Mouse (Mus musculus) adrenal gland, adult (tissue): ENCODE results near the gene Adgrl4.

Source experiments
- DNase-seq, 2 experiments: peaks; one replicate each; pipeline ENCODE4 v3.0.0; 2022 to 2023; ENCODE audit warnings: low spot score in 1 of 2; ENCODE audit not compliant: inconsistent age in 2 of 2

Gene Adgrl4

GRCm38 (mm10) chr3:151465215-151465614, 27.5 kb downstream of the Adgrl4 start:
- no peak for DNase-seq

DNA sequence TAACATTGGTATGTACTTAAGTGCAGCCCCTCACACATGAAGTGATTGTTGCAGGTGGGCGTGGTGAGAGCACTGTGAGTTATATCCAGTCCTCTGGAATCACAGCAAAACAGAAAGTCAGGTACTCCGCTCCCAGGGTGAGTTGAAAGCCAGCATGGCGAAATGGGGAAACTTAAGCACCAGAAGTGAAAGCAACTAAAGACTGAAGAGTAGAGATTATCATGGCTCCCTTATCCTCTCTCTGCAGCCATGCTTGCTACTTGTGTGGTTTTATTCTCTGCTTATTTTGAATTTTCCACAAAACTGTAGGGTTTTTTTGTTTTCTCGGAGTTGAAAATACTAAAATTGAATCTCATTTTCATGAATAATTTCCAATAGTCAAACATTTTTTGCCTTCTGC, 51.2 kb downstream of the Adgrl4 start:
- DNase-seq = no peak

DNA sequence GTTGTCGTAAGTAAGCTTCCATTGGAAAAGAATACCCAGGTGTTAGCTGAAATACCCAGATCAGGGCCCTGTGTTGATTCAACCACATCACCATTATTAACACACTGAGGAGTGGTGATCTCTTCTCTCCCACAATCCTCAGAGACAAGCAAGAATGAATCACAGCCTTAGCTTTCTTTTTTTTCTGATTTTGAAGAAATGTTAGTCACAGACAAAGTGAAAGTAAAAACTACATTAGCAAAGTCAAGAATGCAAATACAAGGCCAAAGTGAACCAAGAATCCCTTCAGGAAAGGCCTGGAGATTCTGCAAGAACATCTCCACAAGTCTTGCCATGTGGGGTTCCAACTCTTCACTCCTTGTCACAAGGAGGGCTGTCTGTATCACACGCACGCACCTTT, 67.9 kb downstream of the Adgrl4 start:
- DNase-seq = no peak

DNA sequence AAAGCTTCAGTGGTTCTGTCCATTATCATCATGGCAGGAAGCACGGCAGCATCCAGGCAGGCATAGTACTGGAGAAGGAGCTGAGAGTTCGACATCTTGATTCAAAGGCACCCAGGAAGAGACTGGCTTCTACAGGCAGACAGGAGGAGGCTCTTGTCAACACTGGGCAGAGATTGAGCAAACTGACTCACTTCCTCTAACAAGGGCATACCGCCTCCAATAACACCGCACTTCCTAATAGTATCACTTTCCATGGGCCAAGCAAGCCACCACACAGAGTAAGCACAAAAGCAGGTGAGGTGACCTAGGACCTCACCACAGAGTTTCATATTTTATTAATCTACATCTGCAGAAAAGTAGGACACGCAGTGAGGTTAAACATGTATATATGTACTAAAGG, 73.5 kb downstream of the Adgrl4 start:
- no peak for DNase-seq

DNA sequence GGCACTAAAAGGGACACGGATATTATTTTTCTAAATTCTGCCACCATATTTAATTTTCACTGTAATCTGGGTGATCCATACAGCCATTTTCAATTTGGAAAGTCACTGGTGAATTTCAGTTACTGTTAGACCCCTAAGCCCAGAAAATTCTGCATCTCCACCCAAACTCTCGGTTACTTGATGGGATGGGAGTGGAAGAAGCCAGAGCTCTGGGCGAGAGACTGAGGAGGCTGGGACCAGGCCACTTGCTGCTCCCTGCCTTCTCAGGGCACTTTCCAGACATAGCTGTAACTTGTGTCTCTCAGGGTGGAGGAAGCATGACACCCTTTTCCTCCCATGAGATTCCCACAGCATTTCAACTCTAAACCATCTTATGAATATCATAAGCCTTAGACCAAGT, 109.5 kb downstream of the Adgrl4 start:
- DNase-seq = no peak

GRCm38 (mm10) chr3:151551002-151551401, 113.3 kb downstream of the Adgrl4 start:
- DNase-seq = no peak

DNA sequence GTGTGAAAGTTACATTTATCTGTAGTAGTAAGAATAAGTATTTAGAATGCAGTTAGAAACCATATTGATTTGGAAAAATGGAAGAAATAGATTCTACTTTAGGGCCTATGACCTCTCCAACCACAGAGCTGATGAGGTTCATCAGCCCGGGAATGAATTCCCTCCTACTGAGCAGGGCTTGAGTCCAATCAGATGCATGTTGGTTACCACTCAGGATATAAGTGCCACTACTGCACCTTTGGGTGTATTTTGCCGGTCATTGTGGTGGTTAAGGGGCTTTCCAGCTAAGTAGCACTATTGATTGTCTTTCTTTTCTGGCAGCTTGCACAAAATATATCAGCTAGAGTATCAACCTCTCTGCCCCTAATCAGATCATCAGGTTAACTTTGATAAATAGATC, 118.9 kb downstream of the Adgrl4 start:
- DNase-seq = no peak

DNA sequence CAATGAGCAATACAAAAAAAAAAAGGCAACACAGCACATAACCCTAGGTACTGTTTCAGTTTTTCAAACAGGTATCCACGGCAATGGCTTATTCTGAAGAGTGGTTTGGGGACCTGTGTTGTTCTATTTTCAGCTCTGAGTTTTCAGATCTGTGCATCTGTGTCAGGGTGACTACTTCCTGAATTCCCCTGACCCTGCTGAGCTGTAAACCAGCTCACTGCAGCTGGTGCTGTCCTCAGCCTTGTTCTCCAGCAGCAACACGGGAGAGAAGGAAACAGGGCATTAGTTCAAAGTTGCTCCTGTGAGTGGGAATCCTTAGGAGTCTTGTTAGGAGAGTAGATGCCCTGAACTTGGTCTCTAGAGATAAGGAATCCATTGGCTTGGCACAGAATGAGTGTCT, 119.4 kb downstream of the Adgrl4 start:
- no peak for DNase-seq

DNA sequence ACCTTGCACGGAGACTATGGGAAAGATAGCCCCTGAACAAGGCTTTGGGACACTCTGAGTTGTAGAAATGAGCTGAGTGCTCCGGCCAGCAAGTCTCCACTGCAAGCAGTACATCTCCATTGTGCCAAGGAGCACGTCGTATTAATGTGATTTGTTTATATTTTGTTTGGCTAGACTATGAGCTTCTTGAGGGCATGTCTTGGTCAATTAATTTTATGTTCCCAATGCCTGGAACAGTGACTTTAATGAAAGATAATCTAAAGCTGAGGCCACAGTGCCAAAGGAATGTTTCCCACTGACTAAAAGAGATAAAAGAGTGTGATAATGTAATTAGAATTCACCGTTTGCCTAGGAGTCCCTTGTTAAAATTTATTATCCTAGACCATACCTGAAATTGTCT, 119.9 kb downstream of the Adgrl4 start:
- no peak for DNase-seq

- DNase-seq = no peak
These were observed 120.7 kb downstream of the Adgrl4 start for GRCm38 (mm10) chr3:151558374-151558773.

DNA sequence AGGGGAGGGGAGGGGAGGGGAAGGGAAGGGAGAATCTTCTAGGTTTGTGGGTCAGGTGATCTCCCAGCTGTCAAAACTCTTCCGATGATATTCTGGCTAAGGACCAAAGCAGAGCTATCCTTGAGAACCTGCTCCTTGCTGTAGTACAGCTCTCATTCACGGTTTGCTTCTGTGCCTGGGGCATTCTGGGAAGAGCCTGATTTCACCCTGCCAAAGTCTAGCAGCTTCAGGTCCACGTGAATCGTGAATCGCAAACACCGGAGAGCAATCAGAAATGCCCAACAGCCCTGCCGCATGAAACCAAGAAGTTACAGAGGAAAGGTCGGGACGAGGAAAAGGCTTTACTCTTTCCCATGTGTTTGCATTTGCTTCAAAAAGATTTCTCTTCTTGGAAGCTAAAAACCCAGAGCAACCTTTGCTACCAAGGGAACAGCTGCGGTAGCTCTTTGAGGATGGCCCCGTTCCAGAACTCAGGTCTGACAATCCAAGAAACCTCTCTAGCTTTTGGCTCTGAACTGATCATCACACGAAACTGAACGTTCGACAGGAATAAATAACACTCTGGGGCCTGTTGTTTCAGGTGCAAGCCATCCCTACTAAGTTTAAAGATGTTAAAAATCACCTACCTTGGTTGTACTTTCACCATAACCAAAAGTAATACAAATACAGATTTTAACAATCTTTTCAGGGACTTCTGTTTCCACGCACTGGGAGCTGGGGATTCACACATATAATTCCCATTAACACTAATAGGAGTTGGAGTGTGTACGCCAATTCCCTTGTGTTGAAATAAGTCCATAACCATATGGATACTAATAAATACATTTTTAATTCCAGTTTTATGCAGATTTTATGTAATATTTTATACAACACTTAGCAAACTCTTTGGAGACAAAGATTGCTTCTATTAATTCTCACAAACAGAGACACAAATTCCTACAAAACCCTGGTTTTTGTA, 128.3 kb downstream of the Adgrl4 start:
- no peak for DNase-seq

GRCm38 (mm10) chr3:151566629-151567028, 128.9 kb downstream of the Adgrl4 start:
- DNase-seq = peak in 1 of 2 experiments; percentile 71

DNA sequence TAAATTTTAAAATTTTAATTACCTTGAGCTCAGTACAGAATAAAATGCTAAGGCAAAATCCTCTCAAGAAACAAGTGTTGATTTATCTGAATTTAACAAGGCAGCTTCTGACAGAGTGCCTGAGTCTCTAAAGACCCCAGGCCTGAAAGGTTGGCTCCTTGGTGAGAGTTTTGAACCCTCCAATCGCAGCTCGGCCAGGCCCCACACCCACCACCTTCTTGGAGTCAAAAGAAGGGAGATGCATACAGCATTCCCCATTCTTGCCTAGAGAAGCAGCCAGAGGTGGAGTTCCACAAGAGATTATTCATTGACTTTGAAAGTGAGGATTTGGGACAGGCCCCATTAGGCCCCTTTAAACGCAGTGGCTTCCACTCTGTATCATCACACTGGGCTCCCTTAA, 129.9 kb downstream of the Adgrl4 start:
- DNase-seq = no peak

DNA sequence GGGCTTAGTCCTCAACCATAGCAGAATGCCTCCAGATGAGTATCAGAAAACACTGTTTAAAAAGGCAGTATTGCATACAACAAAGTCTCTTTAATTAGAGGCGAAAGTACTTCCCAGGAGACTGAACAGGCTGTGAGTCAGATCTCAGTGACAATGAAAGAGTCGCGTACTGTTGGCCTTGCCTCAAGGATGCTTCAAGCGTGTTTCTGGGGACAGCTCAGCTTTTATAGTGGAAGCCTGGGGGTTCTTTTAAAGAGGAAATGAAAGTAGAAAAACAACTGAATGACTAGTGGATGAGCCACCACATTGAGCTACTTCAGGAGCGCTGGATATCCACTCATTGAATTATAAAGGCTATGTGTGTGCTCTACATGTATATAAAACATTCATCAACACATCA, 134.4 kb downstream of the Adgrl4 start:
- DNase-seq = peak; percentile 25 to 87

- DNase-seq = no peak
These were observed 137.6 kb downstream of the Adgrl4 start for GRCm38 (mm10) chr3:151575292-151575691.

- DNase-seq = no peak
These were observed 138.5 kb downstream of the Adgrl4 start for GRCm38 (mm10) chr3:151576155-151576554.

DNA sequence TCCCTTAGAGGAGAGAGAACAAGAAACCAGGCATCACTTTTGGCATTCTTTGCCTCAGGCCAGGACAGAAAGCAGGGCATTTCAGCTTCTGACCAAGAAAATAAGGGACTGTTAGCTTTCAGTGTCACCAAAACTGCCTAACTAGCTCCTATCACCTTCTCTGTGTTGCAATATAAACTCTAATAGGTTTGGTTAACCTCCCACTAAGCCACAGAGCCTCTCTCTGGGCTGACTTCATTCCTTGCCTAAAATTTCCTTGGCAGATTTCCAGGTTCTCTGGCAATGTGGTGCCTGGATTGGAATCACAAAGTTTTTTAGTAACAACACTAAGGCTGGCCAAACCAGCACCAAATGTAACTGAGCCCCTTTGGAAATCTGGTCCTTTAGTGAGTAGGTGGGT, 154.2 kb downstream of the Adgrl4 start:
- peak in 1 of 2 experiments; percentile 30 for DNase-seq
